Mouse (Mus musculus) stomach, postnatal 0 days (tissue): Measurements from ENCODE around the gene Eif3k.
A peak's percentile ranks its signal among the peaks of the same experiment; 100 is the strongest.

Source experiments
- CTCF ChIP-seq: IDR thresholded peaks from 2 replicates; pipeline ENCODE4 v1.5.1; 2016; ENCODE audit warnings: antibody characterized with exemption, low read depth, mild to moderate bottlenecking, moderate library complexity
- EP300 ChIP-seq: optimal IDR thresholded peaks from 2 replicates; pipeline ENCODE3; 2016; ENCODE audit warnings: antibody characterized with exemption

DNA sequence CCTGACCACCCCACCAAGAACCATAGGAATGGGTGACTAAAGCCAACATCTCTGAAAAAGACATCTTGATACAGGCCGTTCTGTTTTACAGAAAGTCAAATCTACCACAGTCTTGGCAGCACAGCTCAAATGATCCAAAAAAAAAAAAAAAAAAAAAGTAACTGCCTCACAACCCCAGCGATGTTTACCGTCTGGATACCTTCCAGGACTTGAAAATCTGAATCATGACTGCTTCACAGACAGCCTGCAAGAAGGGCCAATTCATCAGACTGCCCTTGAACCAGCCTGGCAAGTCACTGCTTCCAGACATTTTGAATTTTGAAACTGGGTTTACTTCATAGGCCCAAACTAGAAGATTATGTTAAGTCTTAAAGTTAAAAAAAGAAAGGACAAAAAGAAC is 28.9 kb downstream of the Eif3k start:
- TF ChIP-seq CTCF (no peak), EP300 (peak; percentile 84)
